16 mouse cellular contexts compared by ENCODE assay signal in genomic region chr13:74113626-74114191, GRCm38 (mm10). TPM values are rescaled to one million over a fixed set of nuclear protein-coding genes. Genes with fewer than 3 reads are reported as not detected.
DNase-seq lines count a peak whose midpoint lies in the region; ATAC-seq and TF ChIP-seq lines count a peak whose summit lies in the region.
"Had no signal": no experiment of that assay in that cellular context is flagged by ENCODE, and none has a peak within 500 bp of the region (broad histone marks: within the 10 kb centered on the region; RNA-seq: fewer than 3 reads in every experiment).

No protein-coding gene starts in this region.

- H3K4me1 ChIP-seq in heart, postnatal 0 days (ENCODE audit: control insufficient read depth, insufficient read depth): peaks cover 34% of the 10 kb centered on the region
- peaks cover 29% of the 10 kb centered on the region for H3K4me1 ChIP-seq in heart, embryonic 12.5 days (replicated peaks)
- H3K4me1 ChIP-seq in forebrain, postnatal 0 days (ENCODE audit: insufficient read depth): no peaks in the 10 kb centered on the region
- no peaks in the 10 kb centered on the region for H3K4me1 ChIP-seq in stomach, embryonic 15.5 days
- H3K4me1 ChIP-seq: megakaryocyte, embryonic 14.5 days had no signal

- no peak for TF ChIP-seq EP300 in heart, postnatal 0 days (IDR thresholded peaks at IDR 0.05; ENCODE audit: low read depth)

- no peak overlapping the region for H3K9ac ChIP-seq in heart, postnatal 0 days (replicated peaks; ENCODE audit: low read depth, low read length)
- no peak overlapping the region for H3K9ac ChIP-seq in heart, embryonic 12.5 days
- H3K9ac ChIP-seq in forebrain, postnatal 0 days: no peak overlapping the region
- no peak overlapping the region for H3K9ac ChIP-seq in stomach, embryonic 15.5 days
- H3K9ac ChIP-seq: lung, embryonic 15.5 days had no signal

- 46% methylated on average over 6 of the region's 6 CpGs for WGBS in heart, postnatal 0 days
- WGBS in heart, embryonic 12.5 days: 66% methylated on average over 6 of the region's 6 CpGs
- 57% methylated on average over 6 of the region's 6 CpGs for WGBS in forebrain, postnatal 0 days
- WGBS in stomach, embryonic 15.5 days: 72% methylated on average over 6 of the region's 6 CpGs

- no peak overlapping the region for H3K27ac ChIP-seq in heart, postnatal 0 days (ENCODE audit: low read depth)
- H3K27ac ChIP-seq in heart, embryonic 12.5 days (ENCODE audit: poor library complexity, severe bottlenecking): no peak overlapping the region
- H3K27ac ChIP-seq in forebrain, postnatal 0 days (ENCODE audit: low read depth, low read length): no peak overlapping the region
- H3K27ac ChIP-seq in stomach, embryonic 15.5 days: no peak overlapping the region
- H3K27ac ChIP-seq: heart, adult 2 months; lung, embryonic 15.5 days had no signal

- no peaks in the 10 kb centered on the region for H3K36me3 ChIP-seq in heart, postnatal 0 days (replicated peaks; ENCODE audit: control insufficient read depth, insufficient read depth, low read length)
- no peaks in the 10 kb centered on the region for H3K36me3 ChIP-seq in heart, embryonic 12.5 days
- H3K36me3 ChIP-seq in forebrain, postnatal 0 days (ENCODE audit: insufficient read depth): no peaks in the 10 kb centered on the region
- no peaks in the 10 kb centered on the region for H3K36me3 ChIP-seq in stomach, embryonic 15.5 days
- H3K36me3 ChIP-seq: lung, embryonic 15.5 days had no signal

- H3K9me3 ChIP-seq in heart, postnatal 0 days (replicated peaks; ENCODE audit: control insufficient read depth, low read length): no peaks in the 10 kb centered on the region
- no peaks in the 10 kb centered on the region for H3K9me3 ChIP-seq in heart, embryonic 12.5 days (replicated peaks)
- no peaks in the 10 kb centered on the region for H3K9me3 ChIP-seq in forebrain, postnatal 0 days (ENCODE audit: low read length)
- no peaks in the 10 kb centered on the region for H3K9me3 ChIP-seq in stomach, embryonic 15.5 days
- H3K9me3 ChIP-seq: lung, embryonic 15.5 days had no signal

- no peak for TF ChIP-seq CTCF in heart, postnatal 0 days (IDR thresholded peaks at IDR 0.05; ENCODE audit: low read depth)
- TF ChIP-seq CTCF in forebrain, postnatal 0 days (IDR thresholded peaks at IDR 0.05; ENCODE audit: low read depth): no peak

- ATAC-seq in heart, postnatal 0 days (ENCODE audit: insufficient read depth, low read depth): peak; percentile 63; the same call in 1 of the 2 replicates
- ATAC-seq in heart, embryonic 12.5 days (ENCODE audit: insufficient number of reproducible peaks, low FRiP score): no peak
- ATAC-seq in forebrain, postnatal 0 days: peak; percentile 65
- ATAC-seq in stomach, embryonic 15.5 days (ENCODE audit: insufficient read depth, low FRiP score, low read depth): 0 out of 2 replicates have a peak, but pooled peaks have one; percentile 22
- ATAC-seq: intestine, embryonic 16.5 days had no signal

- no peak for DNase-seq in heart, postnatal 0 days (ENCODE audit: low spot score)
- peak; percentile 9 for DNase-seq in lung, postnatal 10 days
- DNase-seq in lung, postnatal 4 days: no peak
- DNase-seq in forebrain, postnatal 0 days: peak; percentile 7
- DNase-seq in adrenal gland, postnatal 14 days: no peak
- DNase-seq: cerebellum, adult 2 months; layer of hippocampus, adult 9-11 months; right cerebral cortex, postnatal 14 days had no signal

- H3K4me2 ChIP-seq in heart, postnatal 0 days (ENCODE audit: low read depth, low read length): no peak overlapping the region
- H3K4me2 ChIP-seq in heart, embryonic 12.5 days: no peak overlapping the region
- H3K4me2 ChIP-seq in forebrain, postnatal 0 days (ENCODE audit: low read depth): no peak overlapping the region
- no peak overlapping the region for H3K4me2 ChIP-seq in stomach, embryonic 15.5 days
- H3K4me2 ChIP-seq: lung, embryonic 15.5 days had no signal

- H3K27me3 ChIP-seq in heart, postnatal 0 days (ENCODE audit: control insufficient read depth, insufficient read depth, low read length): no peaks in the 10 kb centered on the region
- H3K27me3 ChIP-seq in heart, embryonic 12.5 days (replicated peaks): no peaks in the 10 kb centered on the region; the same call in 1 of the 2 replicates
- H3K27me3 ChIP-seq in forebrain, postnatal 0 days (ENCODE audit: insufficient read depth, low read length): no peaks in the 10 kb centered on the region
- no peaks in the 10 kb centered on the region for H3K27me3 ChIP-seq in stomach, embryonic 15.5 days (replicated peaks)
- H3K27me3 ChIP-seq: lung, embryonic 15.5 days had no signal

- H3K4me3 ChIP-seq in heart, postnatal 0 days (ENCODE audit: low read depth, low read length): no peak overlapping the region
- no peak overlapping the region for H3K4me3 ChIP-seq in heart, embryonic 12.5 days
- no peak overlapping the region for H3K4me3 ChIP-seq in forebrain, postnatal 0 days (ENCODE audit: low read depth, low read length)
- H3K4me3 ChIP-seq in stomach, embryonic 15.5 days (replicated peaks): no peak overlapping the region
- H3K4me3 ChIP-seq: heart, adult 2 months; lung, embryonic 15.5 days; megakaryocyte, embryonic 14.5 days; myocyte had no signal

RNA-seq across cellular contexts. Expression of gene Slc9a3, which starts 7.5 kb away (rescaled TPM):
- 1.4 TPM in 1 of 2 replicates, not detected in the other for total RNA-seq in heart, postnatal 0 days (2014; rRNA removed; ENCODE audit: low replicate concordance)
- polyA plus RNA-seq in heart, postnatal 0 days (2015; fragmentation: Nextera tagmentation; extraction: Ambion mirVana): 0.47 and 0.67 TPM in 2 replicates
- not detected in 2 replicates for polyA plus RNA-seq in heart, embryonic 12.5 days (2016; fragmentation: Nextera tagmentation; extraction: Ambion mirVana)
- total RNA-seq in forebrain, postnatal 0 days (2014; rRNA removed): 0.15 and 0.29 TPM in 2 replicates
- polyA plus RNA-seq in forebrain, postnatal 0 days (2015; fragmentation: Nextera tagmentation; extraction: Ambion mirVana): 0.28 and 0.40 TPM in 2 replicates
- polyA plus RNA-seq in stomach, embryonic 15.5 days (2015; fragmentation: Nextera tagmentation; extraction: Ambion mirVana): 0.55 and 1.1 TPM in 2 replicates
- 0.37 TPM in 1 of 2 replicates, not detected in the other for total RNA-seq in adrenal gland, postnatal 14 days (2021)
- total RNA-seq: CH12.LX had no signal
- polyA plus RNA-seq: lung, embryonic 15.5 days had no signal

RNA-seq across cellular contexts. Expression of gene Cep72, which starts 51.6 kb away (rescaled TPM):
- 3.9 and 5.5 TPM in 2 replicates for total RNA-seq in heart, postnatal 0 days (2014; rRNA removed; ENCODE audit: low replicate concordance)
- polyA plus RNA-seq in heart, postnatal 0 days (2015; fragmentation: Nextera tagmentation; extraction: Ambion mirVana): 4.5 and 4.8 TPM in 2 replicates
- polyA plus RNA-seq in heart, embryonic 12.5 days (2016; fragmentation: Nextera tagmentation; extraction: Ambion mirVana): 12.8 and 15.3 TPM in 2 replicates
- 6.7 and 7.1 TPM in 2 replicates for total RNA-seq in forebrain, postnatal 0 days (2014; rRNA removed)
- polyA plus RNA-seq in forebrain, postnatal 0 days (2015; fragmentation: Nextera tagmentation; extraction: Ambion mirVana): 6.0 and 8.8 TPM in 2 replicates
- polyA plus RNA-seq in stomach, embryonic 15.5 days (2015; fragmentation: Nextera tagmentation; extraction: Ambion mirVana): 11.1 and 11.2 TPM in 2 replicates
- total RNA-seq in adrenal gland, postnatal 14 days (2021): 2.9 and 4.0 TPM in 2 replicates

Comparison
In these comparisons a context has a peak if more than half of its experiments do, and no peak if none do; other contexts are left out.
1. DNase-seq: peak in lung, postnatal 10 days (single experiment) and forebrain, postnatal 0 days (single experiment); none in heart, postnatal 0 days (single experiment), lung, postnatal 4 days (0 of 2) and adrenal gland, postnatal 14 days (single experiment).